Mouse (Mus musculus): ENCODE measurements at regions not wholly inside any gene's neighbourhood (a gene's known extent, or its start where the extent isn't known, plus 50 kb on each side); places are given as distances from the start of the nearest gene placed in this dataset.
"Not testable (repeated sequence)": the region's sequence is repeated elsewhere in the genome, so short reads cannot be mapped to it uniquely, and the experiment has no call there.

DNA sequence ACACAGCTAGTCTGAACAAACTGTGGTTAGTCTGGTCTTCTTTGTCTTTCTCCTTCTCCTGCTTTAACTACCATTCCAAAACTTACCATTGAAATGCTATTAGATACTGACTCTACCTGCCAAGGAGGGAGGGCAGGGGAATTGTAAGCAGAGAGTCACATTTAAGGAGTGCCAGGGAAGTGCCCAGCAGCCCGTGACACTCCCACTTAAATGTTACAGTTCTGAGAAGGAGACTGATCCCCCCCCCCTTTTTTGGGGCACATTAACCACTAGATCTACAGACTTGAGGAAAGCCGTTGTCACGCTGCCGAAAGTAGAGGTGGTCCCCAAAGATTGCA lies 166.9 kb upstream of the Rgma start:
- DNase-seq = no peak

GRCm38 (mm10) chr7:73208817-73209602 lies 166.3 kb upstream of the Rgma start:
- no peak for DNase-seq

DNA sequence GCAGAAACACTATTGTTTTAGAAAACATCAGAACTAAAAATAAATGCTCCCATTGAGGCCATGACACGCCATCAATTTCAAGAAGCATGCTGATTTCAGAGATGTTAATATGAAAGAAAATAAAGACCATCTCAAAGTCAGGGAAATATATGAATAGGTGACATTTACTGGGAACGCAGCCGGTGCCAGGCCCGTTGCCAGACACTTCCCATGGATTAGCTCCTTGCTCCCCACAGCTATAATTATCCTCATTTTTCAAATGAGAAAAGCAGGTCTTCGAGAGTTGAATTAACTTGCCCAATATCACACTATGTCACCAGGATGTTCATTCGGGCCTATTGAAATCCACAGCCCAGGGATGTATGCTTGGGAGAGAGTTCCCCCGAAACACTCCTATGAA lies 165.2 kb upstream of the Rgma start:
- DNase-seq = no peak

DNA sequence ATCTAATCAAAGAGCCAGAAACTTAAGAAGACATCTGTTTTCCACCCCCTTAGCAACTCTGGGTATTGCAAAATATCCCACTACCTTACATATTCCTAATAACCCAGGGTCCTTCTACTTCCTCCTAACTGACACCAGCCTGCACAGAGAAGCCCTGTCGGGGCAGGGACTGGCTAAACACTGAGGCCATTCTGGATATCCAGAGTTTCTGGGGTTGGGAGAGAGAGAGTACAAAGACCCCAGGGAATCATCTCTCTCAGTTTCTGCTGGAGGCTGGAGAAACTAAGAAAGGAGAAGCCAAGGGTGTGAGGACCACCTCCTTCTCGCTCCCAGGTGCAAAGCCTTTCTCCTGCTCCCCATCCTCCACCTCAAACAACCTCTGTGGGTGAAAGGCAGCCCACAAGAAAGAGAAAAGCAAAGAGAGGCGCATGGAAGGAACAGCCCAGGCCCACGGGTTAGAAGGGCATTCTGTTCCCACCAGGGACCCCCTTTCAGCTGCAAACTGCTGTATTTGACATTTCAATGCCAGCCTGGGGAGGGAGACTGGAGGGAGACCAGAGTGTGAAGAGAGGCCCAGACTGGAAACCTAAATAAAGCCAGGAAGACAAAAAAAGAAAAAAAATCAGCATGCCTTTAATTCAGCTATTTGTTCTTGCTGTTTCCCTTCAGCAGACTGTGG lies 152.9 kb upstream of the Rgma start:
- no peak for DNase-seq

DNA sequence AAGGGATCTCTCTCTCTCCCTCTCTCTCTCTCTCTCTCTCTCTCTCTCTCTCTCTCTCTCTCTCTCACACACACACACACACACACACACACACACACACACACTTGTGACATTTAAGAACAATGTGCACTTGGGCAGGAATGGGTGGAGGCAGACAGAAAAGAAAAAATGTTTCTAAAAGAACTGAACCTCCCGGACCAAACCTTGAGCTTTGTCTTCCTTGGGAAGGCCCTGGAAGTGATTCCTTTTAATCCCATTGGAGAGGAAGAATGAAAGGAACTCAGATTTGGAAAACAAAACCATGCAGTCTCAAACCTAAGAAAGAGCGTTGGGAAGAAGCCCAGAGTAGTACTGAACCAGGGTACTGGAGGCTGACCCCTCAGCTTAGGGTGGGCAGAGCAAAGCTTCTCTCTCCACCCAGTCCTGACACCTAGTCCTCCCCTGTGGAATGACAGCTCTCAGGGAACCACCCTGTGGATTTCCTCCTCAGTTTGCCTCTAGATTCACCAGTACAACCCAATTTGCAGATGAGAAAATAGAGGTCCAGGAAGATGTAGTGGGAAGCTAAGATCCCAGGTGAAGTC lies 152.3 kb upstream of the Rgma start:
- DNase-seq = no peak

DNA sequence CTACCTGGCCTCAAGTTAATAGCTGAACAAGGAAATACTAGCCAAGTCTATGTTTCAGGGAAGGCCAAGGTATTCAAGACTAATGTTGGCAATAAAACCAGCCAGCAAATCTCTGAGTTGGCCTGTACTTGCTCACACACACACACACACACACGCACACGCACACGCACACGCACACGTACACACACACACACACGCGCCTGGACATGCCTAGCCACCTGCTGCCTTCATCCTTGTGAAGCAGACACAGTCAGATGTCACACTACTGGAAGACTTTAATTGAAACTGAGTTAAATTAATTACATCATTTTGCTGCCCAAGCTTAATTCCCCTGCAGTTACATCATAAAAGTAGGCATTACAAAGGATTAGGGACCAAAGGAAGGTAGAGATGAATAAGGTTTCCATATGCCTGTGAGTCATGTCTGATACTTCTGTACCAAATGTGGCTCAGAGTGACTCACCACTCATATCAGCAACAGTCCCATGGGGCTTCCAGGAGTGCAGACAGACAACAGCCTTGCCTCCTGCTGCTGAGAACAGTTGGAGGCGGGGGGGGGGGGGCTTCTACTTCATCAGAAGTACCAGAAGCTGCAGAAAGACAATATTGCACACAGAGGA lies 141.7 kb upstream of the Rgma start:
- DNase-seq = no peak

- DNase-seq = no peak
Measured at GRCm38 (mm10) chr7:73238486-73238885, 136.8 kb upstream of the Rgma start.

DNA sequence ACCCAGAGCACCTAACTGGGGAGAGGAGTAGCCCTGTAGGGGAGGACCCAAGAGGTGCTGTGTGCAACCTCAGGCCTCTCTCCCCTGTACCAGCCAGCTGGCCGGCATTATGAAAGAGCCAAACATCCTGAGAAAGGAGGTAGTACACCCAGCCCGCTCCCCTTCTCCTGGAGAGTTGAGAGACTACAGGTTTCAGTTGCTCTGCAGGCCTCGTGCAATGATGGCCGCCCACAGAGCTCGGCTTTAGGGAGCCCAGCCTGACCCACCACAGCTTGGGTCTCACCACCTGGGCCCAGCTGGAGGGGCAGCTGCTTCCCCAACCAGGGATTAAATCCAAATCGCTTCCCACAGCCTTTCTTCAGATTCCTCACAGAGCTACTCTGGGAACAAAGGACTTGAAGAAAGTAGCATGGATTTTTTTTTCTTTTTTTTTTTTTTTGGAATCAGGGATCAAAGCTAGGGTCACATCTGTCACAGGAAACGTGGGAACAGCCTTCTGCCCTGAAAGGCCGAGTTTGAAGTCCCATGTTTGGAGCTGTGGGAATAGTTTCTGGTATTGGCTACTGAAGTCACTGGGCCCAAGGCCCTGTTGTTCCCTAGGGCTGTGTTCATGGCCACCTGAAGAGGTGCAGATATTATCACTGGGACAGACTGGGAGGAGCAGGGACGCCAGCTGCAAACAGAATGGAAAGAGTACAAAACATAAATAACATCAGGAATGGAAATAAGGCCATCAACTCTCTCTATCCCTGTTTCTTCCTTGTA lies 131.5 kb upstream of the Rgma start:
- DNase-seq = no peak

- no peak for DNase-seq
Measured at GRCm38 (mm10) chr7:73245431-73245830, 129.9 kb upstream of the Rgma start.

- no peak for DNase-seq
Measured at GRCm38 (mm10) chr7:73250593-73250992, 124.7 kb upstream of the Rgma start.

GRCm38 (mm10) chr7:73251187-73251740 lies 124.0 kb upstream of the Rgma start:
- DNase-seq = no peak

- DNase-seq = not testable (repeated sequence)
Measured at GRCm38 (mm10) chr7:73254972-73255371, 120.3 kb upstream of the Rgma start.

- no peak for DNase-seq
Measured at GRCm38 (mm10) chr7:73260140-73260539, 115.2 kb upstream of the Rgma start.

GRCm38 (mm10) chr7:73261750-73262149 lies 113.6 kb upstream of the Rgma start:
- no peak for DNase-seq

GRCm38 (mm10) chr7:73262526-73262925 lies 112.8 kb upstream of the Rgma start:
- DNase-seq = no peak

GRCm38 (mm10) chr7:73269626-73270025 lies 105.7 kb upstream of the Rgma start:
- no peak for DNase-seq

- DNase-seq = no peak
Measured at GRCm38 (mm10) chr7:73272787-73273186, 102.5 kb upstream of the Rgma start.

DNA sequence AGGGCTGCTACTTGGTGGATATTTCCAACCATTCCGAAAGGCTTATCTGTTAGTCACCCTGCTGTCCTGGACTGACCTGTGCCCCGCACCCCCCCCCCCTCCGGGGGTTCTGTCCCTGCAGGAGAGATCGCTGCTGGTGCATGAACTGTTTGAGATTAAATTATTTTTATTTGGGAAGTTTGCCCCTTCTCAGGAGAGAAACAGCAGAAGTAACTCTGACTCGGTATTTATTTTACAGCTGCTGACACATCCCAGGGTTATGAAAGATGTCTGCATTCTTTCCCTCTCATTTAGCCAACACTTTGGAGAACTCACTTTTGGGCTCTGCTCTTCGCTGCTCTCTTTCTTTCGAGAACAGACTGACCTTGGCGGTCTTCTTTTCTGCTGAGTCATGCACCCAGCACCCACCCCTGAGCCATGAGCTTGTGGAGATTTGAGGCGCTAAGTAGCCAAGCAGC lies 99.5 kb upstream of the Rgma start:
- DNase-seq = no peak

- DNase-seq = peak; percentile 57
Measured at GRCm38 (mm10) chr7:73278616-73279015, 96.7 kb upstream of the Rgma start.

- DNase-seq = no peak
Measured at GRCm38 (mm10) chr7:73279936-73280445, 95.3 kb upstream of the Rgma start.

DNA sequence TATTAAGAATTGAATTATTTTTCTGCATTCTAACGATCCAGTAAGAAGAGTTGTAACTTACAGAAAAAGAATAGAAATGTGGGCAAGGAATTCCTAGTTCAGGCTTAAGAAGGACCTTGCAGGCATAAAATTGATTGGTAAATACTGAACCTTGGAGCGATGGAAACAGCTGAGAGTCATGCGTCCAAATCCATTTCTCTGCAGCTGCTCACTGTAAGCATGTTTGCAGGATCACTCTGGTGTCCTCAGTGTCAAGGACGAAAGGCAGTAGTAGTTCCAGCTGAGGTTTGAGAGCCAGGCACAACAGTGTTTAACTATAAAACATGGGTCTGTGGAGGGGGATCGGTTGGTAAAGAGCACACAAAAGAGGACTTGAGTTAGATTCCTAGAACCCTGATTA lies 89.1 kb upstream of the Rgma start:
- DNase-seq = no peak

GRCm38 (mm10) chr7:73293337-73293736 lies 82.0 kb upstream of the Rgma start:
- DNase-seq = no peak
